Mouse (Mus musculus) megakaryocyte, embryonic 14.5 days (primary cell): ENCODE data around the gene Il23a.

Experiments used
- FLI1 ChIP-seq: IDR thresholded peaks from 2 replicates; pipeline ENCODE4 v1.6.1; 2012; ENCODE audit warnings: low read length, inconsistent platforms, mixed read lengths
- GATA1 ChIP-seq: IDR thresholded peaks from 3 replicates; pipeline ENCODE4 v1.6.1; 2012; ENCODE audit warnings: mixed read lengths, low read length, inconsistent platforms, borderline replicate concordance

- TF ChIP-seq GATA1: no peak
- TF ChIP-seq FLI1: no peak
These were observed 29.1 kb upstream of the Il23a start for GRCm38 (mm10) chr10:128327610-128328009.
